Mouse (Mus musculus): ENCODE data around the gene Fer.
A peak's percentile ranks its signal among the peaks of the same experiment; 100 is the strongest.

DNA sequence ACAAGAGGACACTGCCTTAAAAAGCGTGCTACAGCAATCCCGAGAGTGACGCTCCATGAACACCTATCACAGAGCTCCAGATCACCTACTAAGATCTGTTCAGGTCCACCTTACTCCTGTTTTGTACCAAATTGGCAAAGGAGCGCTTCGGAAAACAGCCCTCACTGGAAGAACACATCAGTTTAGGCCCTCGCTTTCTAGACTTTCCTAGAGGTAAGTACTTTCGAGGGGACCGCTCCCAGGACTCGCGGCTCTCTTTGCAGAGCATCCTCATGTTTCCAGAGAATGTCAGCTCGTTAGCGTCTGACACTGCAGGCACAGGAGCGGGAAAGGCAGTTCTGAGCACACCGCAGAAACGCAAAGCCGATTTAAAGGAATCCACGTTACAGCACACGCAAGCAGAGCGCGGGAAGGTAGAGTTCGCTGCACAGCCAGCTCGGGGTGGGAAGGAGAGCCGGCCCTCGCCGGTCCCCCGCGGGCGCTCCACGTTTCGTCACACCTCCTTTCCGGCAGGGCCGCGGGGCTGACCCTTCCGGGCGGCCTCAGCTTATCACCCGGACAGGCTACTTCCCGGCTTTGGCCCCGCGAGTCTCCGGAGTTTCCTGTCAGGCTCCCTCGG lies at the start of gene Fer:
- TF ChIP-seq CTCF (IDR thresholded peaks at IDR 0.05; ENCODE audit: borderline replicate concordance, insufficient read depth, low read length) (no peak), POLR2A (IDR thresholded peaks at IDR 0.05; ENCODE audit: low read depth, low read length) (peak; percentile 36)
